Mouse (Mus musculus) Patski (cell line): ENCODE results near the gene Azgp1. TPM values are rescaled to one million over a fixed set of nuclear protein-coding genes. Genes with fewer than 3 reads are reported as not detected.
"Not testable (repeated sequence)": the region's sequence is repeated elsewhere in the genome, so short reads cannot be mapped to it uniquely, and the experiment has no call there.

Experiments
- ATAC-seq: fragments of 100-300 bp; one replicate; pipeline ENCODE4 v1.8.0; 2021
- CTCF ChIA-PET: fragments of 350-600 bp; sonication (Branson Sonifier 250); formaldehyde crosslinking; loops from one replicate; lab custom pipeline; 2022; ENCODE audit warnings: inconsistent platforms; lab: Charles Lee
- POLR2A ChIA-PET: fragments of 350-600 bp; sonication (Branson Sonifier 250); formaldehyde crosslinking; loops from one replicate; lab custom pipeline; 2022; ENCODE audit warnings: antibody characterized with exemption, inconsistent platforms; lab: Charles Lee
- DNase-seq: peaks from one replicate; pipeline ENCODE4 v3.0.0-alpha.2; 2011; ENCODE audit warnings: low read depth, low spot score
- H3K27me3 ChIP-seq: fragments of 371-371 bp; one replicate; pipeline ENCODE4 v1.5.1; 2021
- CTCF ChIP-seq: fragments of 100-300 bp; IDR thresholded peaks from one replicate; pipeline ENCODE4 v1.5.1; 2021
- in situ Hi-C: fragments of 300-500 bp; cut with MboI; formaldehyde crosslinking; loops from 3 replicates; pipeline ENCODE4 v1.11.1; 2018; ENCODE audit warnings: low pct_unique_long_range_greater_than_20kb, mixed read lengths
- polyA plus RNA-seq: library from polyadenylated mRNA; unstranded; gene quantifications from one replicate; pipeline ENCODE4 v1.2.3, GENCODE M21; 2021

Azgp1 gene
- not detected for polyA plus RNA-seq

DNA sequence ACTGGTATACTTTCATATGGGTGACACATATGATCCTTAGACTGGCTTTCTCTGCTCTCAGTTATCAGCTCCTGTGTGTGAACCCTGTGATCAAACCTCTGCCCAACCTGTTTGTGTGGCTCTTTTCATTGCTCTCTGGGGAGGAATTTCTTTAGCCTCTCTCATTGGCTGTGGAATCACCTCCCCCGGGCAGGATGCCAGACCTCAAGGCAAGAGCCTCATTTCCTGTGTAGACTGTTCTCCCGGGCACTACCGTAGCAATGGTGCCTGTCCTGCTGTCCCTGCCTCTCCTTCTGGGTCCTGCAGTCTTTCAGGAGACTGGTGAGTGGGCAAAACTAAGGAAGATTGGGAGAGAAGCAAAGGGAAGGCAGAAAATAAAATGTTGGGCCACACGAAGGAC, at the start of gene Azgp1:
Azgp1 (plus strand) TSS at position 221 of the 400 bp plus-strand sequence.
- DNase-seq (no peak), ATAC-seq (no peak)
- POLR2A ChIA-PET, result no interaction called here
- CTCF ChIA-PET, result no interaction called here
- no peak for TF ChIP-seq CTCF
- in situ Hi-C loops, result no loop called here
- H3K27me3 ChIP-seq, result peaks cover 19% of the 10 kb centered on the region

DNA sequence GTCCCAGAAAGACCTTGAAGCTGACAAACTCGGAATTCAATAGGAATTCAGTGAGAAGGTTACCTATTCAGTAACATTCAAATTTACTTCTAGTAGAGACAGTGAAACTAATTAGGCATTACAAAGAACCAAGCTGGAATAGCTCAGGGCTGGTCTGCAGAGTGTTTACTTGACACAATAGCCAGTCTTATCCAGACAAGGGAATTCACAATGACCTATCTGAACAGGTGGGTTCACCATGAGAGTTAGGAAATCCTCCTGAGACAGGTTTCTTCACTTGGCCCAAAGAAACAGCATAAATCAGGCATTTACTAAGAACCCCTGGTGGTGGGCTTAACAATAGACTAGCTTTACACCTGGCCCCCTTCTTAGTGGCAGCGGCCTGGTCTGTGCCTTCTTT, 47.4 kb upstream of the Azgp1 start:
- H3K27me3 ChIP-seq, result peaks cover 10% of the 10 kb centered on the region
- DNase-seq, ATAC-seq, CTCF ChIA-PET, POLR2A ChIA-PET, in situ Hi-C loops: not testable (repeated sequence)

DNA sequence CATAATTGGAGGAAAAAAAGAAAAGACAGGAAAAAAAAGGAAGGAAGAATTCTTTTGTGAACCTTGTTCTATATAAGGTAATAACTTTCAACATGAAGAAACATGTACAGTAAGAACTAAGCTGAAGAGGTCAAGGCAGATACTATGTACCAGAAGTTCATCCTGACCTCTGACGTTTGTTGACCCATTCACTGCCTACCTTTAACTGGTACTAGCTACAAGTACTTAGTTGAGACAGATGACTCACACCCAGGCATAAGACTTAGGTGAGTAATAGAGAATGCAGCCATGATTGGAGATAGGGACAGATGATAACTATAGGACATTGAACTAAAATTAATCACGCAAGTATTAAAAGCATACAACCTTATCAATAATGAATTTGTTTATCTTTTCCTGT, 44.8 kb upstream of the Azgp1 start:
- peaks cover 10% of the 10 kb centered on the region for H3K27me3 ChIP-seq
- ATAC-seq, result no peak
- TF ChIP-seq CTCF, result no peak
- in situ Hi-C loops, result no loop called here
- no peak for DNase-seq
- ChIA-PET CTCF (no interaction called here), POLR2A (no interaction called here)

DNA sequence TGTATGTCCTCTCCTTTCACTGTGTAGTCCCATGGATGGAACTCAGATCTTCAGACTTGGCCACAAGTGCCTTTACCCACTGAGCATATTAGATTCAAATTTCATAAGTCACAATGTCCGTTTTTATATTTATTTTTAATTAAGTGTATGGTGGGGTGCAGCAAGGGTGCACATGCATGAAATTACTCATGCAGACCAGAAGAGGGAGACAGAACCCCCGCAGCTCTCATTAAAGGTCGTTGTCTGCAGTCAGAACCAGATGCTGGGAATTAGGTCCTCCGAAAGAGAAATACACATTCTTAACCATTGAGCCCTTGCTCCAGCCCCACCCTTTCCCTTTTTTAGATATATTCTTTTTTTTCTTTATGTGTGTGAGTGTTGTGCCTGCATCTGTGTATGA, 44.1 kb upstream of the Azgp1 start:
- ATAC-seq, result no peak
- peak; percentile 35 for TF ChIP-seq CTCF
- ChIA-PET POLR2A (no interaction called here), CTCF (no interaction called here)
- H3K27me3 ChIP-seq, result peaks cover 10% of the 10 kb centered on the region
- DNase-seq, result no peak
- in situ Hi-C loops, result no loop called here

DNA sequence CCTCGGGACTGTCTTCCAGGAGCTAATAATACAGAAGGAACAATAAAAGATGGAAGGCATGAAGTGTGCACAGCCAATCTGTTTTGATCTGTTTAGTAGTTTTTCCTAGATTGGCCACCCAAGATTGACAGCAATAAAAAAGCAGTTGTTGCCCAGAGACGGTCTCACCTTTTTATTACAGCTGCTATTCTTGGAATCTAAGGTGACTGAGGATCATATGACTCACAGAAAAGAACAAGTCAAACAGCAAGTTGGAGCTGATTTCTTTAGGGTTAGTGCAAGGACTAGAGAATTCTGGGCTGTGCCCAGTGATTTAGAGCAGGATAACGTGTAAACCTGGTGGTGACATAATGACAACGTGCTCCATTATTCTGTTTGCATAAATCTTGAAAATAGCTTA, 40.4 kb upstream of the Azgp1 start:
- CTCF ChIA-PET, result interaction anchor here (1.0 to 1.2 kb wide), 3 partner anchors 9 to 11 kb away, joined by 3 read pairs; no protein-coding TSS in a partner anchor
- no peak for ATAC-seq
- TF ChIP-seq CTCF, result no peak
- POLR2A ChIA-PET, result no interaction called here
- in situ Hi-C loops, result no loop called here
- no peak for DNase-seq
- peaks cover 10% of the 10 kb centered on the region for H3K27me3 ChIP-seq

DNA sequence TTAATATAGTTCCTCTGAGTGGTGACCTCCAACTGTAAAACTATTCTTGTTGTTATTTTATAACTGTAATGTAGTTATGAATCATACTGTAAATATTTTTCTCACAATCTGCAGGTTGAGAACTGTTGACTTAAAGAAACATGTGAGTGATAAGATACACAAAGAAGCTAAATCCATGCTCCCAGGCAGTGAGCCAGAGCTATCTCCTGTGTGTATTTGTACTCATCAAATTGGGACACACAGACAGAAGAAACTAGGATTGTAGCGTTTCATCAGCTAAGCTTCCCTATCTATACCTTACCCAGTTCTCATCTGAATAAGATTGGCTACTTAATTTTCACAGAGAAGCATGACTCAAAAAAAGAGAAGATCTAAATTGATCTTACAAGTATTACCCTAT, 38.2 kb upstream of the Azgp1 start:
- TF ChIP-seq CTCF, result no peak
- ChIA-PET POLR2A (no interaction called here), CTCF (no interaction called here)
- no peak for ATAC-seq
- no peak for DNase-seq
- H3K27me3 ChIP-seq, result peaks cover 6% of the 10 kb centered on the region
- in situ Hi-C loops, result no loop called here

DNA sequence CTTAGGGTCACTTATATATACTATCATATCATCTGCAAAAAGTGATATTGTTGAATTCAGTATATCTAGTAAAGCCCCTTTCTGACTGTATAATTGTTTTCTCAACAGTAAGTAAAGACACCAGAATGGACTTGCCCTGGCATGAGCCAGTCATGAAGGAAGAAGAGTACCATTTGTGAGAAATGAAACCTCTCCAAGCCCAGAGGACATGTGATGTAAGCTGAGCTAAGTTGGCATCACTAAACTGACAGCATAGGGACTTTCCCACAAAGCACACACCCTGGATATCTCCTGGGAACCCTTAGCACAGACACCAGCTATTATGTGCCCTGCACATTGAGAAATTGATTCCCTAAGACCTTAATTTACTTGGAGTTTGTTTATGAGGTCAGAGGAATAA, 34.0 kb upstream of the Azgp1 start:
- CTCF ChIA-PET, result no interaction called here
- in situ Hi-C loops, result no loop called here

DNA sequence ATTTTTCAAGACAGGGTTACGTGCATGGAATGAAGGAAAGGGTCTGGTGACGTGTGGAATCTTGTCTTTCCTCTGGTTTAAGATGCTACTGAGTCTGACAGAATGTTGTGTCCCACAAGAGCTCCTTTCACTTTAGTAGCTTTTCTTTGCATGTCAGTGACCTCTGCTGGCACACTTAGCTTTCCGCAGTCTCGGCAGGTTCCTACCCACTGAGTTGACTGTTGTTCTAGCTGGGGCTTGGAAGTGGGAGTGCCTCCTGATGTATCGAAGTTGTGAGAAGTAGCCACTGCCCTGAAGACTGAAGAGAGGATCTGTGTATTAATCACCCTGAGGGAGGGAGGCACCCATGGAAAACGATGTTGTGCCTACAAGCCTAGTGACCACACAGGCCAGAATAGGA, 30.1 kb upstream of the Azgp1 start:
- DNase-seq (peak; percentile 4), ATAC-seq (no peak)
- in situ Hi-C loops, result loop anchor here (5.0 to 10.0 kb wide), 2 partner anchors 59 to 146 kb away; no protein-coding TSS in a partner anchor
- peak; percentile 57 for TF ChIP-seq CTCF
- CTCF ChIA-PET, result interaction anchor here (0.8 to 1.2 kb wide), 5 partner anchors 51 to 184 kb away, joined by 3 to 5 read pairs (median 3); no protein-coding TSS in a partner anchor
- POLR2A ChIA-PET, result interaction anchor here (0.6 kb wide), 1 partner anchor 15 kb away, joined by 3 read pairs; no protein-coding TSS in a partner anchor
- H3K27me3 ChIP-seq, result peaks cover 17% of the 10 kb centered on the region

More for the DNA sequence above, 34.0 kb upstream of the Azgp1 start:
- no peak for ATAC-seq
- H3K27me3 ChIP-seq, result peaks cover 11% of the 10 kb centered on the region
- TF ChIP-seq CTCF, result no peak
- DNase-seq, result no peak
- POLR2A ChIA-PET, result no interaction called here

DNA sequence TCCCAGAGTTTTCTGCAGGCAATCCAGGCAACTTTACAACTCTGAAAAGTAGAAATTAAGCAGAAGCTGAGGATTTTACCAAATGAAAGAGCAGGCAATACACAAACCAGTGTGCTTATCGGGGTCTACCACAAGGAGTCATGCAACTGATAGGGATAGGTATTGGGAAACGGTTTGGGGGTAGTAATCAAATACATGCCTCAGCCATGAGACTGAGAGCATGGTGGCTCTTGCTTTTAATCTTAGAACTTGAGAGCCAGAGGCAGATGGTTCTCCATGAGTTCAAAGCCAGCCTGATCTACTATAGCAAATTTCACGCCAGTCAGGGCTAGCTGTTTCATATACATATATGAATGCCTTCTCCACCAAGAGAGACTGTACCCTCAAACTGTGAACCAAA, 24.9 kb upstream of the Azgp1 start:
- TF ChIP-seq CTCF, result no peak
- POLR2A ChIA-PET, result no interaction called here
- H3K27me3 ChIP-seq, result peaks cover 7% of the 10 kb centered on the region
- DNase-seq (no peak), ATAC-seq (no peak)
- CTCF ChIA-PET, result no interaction called here
- in situ Hi-C loops, result loop anchor here (10.0 kb wide), 1 partner anchor 152 kb away; no protein-coding TSS in a partner anchor

DNA sequence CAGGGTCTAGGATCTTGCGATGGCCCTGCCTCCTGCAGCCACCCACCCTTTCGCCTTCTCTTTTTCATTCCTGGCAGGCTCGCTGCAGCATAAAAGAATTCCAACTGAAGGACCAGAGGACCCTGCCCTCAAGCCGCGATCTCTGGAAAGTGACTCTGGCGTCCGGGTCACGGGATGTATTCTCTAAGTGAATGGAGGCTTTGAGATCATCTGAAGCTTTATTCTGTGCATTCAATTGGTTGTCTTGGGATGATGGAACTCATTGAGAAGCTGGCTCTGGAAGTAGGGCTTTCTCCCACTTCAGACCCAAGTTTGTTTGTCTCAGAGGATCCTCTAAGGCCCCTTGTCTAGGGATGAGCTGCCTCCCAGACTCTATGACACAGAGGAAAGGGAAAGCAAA, 18.4 kb upstream of the Azgp1 start, which contains the start of gene Gjc3:
Gjc3 (minus strand) TSS at position 154 of the 400 bp plus-strand sequence.
- in situ Hi-C loops, result no loop called here
- peaks cover 24% of the 10 kb centered on the region for H3K27me3 ChIP-seq
- ATAC-seq (no peak), DNase-seq (no peak)
- ChIA-PET CTCF (no interaction called here), POLR2A (no interaction called here)
- no peak for TF ChIP-seq CTCF

DNA sequence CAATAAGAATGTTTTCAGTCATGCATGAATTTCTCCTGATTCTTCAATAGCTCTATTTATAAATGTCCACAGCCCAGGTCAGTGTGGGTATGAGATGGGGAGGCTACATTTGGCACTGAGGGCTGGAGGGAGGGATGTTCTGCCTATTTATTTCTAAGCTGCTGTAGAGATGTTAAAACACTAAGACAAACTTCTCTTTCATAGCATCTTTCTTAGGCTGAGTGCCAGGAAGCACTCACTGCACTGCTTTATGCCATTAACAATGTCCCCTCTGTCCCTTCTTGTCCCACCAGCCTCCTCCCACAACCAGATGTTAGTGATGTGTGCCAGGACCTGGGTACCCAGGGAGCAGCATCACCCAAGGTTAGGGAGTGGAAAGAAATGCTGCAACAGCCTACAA, 14.8 kb upstream of the Azgp1 start:
- H3K27me3 ChIP-seq, result peaks cover 24% of the 10 kb centered on the region
- no peak for ATAC-seq
- CTCF ChIA-PET, result no interaction called here
- TF ChIP-seq CTCF, result no peak
- POLR2A ChIA-PET, result interaction anchor here (0.5 kb wide), 1 partner anchor 15 kb away, joined by 3 read pairs; no protein-coding TSS in a partner anchor
- no peak for DNase-seq
- in situ Hi-C loops, result no loop called here
